In the genomic region with DNA sequence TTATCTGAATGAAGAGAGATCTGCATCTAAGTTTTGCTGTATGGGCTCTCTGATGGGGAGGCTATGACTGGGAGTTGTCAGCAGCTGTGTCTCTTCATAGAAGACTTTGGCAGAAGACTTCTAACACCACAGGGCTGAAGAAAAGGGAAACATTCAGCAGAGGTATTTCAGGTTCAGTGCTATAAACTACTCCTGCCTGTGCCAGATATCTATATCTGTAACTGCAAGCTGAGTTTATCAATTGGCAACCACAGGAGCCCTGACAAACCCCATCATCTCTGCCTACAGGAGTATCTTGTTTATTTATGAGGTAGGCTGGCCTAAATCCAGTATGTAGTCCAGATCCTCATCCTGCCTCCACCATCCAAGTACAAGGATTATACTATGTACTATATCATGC, we compare ENCODE assay signal across 1 mouse cellular context.
A peak's percentile ranks its signal among the peaks of the same experiment; 100 is the strongest.
TF ChIP-seq lines count a peak whose summit lies in the region.

No protein-coding gene starts in this region.

TF ChIP-seq in MEL, 35 proteins besides CTCF, POLR2A, EP300 and RAD21:
- peak; percentile 97 for TF ChIP-seq TCF12 (IDR thresholded peaks at IDR 0.05; ENCODE audit: low read depth, low read length)
- TF ChIP-seq RCOR1 (IDR thresholded peaks at IDR 0.05; ENCODE audit: low read depth, low read length), result peak; percentile 88
- TF ChIP-seq SIN3A (IDR thresholded peaks at IDR 0.05; ENCODE audit: low read length), result peak; percentile 66
- peak; percentile 57; the same call in 1 of the 2 replicates for TF ChIP-seq MXI1 (IDR thresholded peaks at IDR 0.05; ENCODE audit: low read depth, low read length)
- peak; percentile 89 for TF ChIP-seq ETS1 (IDR thresholded peaks at IDR 0.05; ENCODE audit: low read depth, low read length)
- TF ChIP-seq MAFK (IDR thresholded peaks at IDR 0.05; ENCODE audit: borderline replicate concordance, low read depth, low read length), result peak; percentile 69; the same call in 1 of the 2 replicates
- TF ChIP-seq MAZ (IDR thresholded peaks at IDR 0.05; ENCODE audit: low read depth, low read length), result no peak
- peak; percentile 97 for TF ChIP-seq GATA1 (IDR thresholded peaks at IDR 0.05; ENCODE audit: low read depth, low read length)
- peak; percentile 72 for TF ChIP-seq TAL1 (IDR thresholded peaks at IDR 0.05; ENCODE audit: low read length)
- TF ChIP-seq CHD1 (IDR thresholded peaks at IDR 0.05; ENCODE audit: low read depth, low read length), result no peak
- TF ChIP-seq KAT2A (conservative IDR thresholded peaks at IDR 0.05; ENCODE audit: low read depth, low read length), result 0 out of 2 replicates have a peak, but pooled peaks have one; percentile 23
